Mouse (Mus musculus): ENCODE data around the gene Sgpp1. TPM values are rescaled to one million over a fixed set of nuclear protein-coding genes. Genes with fewer than 3 reads are reported as not detected.
"Not testable (repeated sequence)": the region's sequence is repeated elsewhere in the genome, so short reads cannot be mapped to it uniquely, and the experiment has no call there.

Sgpp1 gene
- polyA plus RNA-seq, 1 experiment from 2014 or later: 31.6 TPM

- H3K4me3 ChIP-seq (ENCODE audit: low read depth, low read length): no peak overlapping the region
- no peak overlapping the region for H3K4me2 ChIP-seq (ENCODE audit: low read depth, low read length)
- H3K27me3 ChIP-seq (replicated peaks; ENCODE audit: control insufficient read depth, insufficient read depth, low read length): no peaks in the 10 kb centered on the region
- ATAC-seq (ENCODE audit: low read depth) (no peak), DNase-seq (ENCODE audit: low spot score) (no peak)
- H3K4me1 ChIP-seq (ENCODE audit: control insufficient read depth, insufficient read depth, low read length): no peaks in the 10 kb centered on the region
- 0 out of 2 replicates have a peak, but pooled peaks cover 9% of the 10 kb centered on the region for H3K36me3 ChIP-seq (ENCODE audit: control insufficient read depth, insufficient read depth, low read length)
- no peak overlapping the region for H3K9ac ChIP-seq (ENCODE audit: low read depth, low read length)
- H3K27ac ChIP-seq (replicated peaks; ENCODE audit: low read depth, low read length): no peak overlapping the region
- WGBS: 87% methylated on average over 15 of the region's 15 CpGs
- no peaks in the 10 kb centered on the region for H3K9me3 ChIP-seq (ENCODE audit: control insufficient read depth, low read length)
Measured at GRCm38 (mm10) chr12:75727333-75728125, 8.0 kb downstream of the Sgpp1 start.

GRCm38 (mm10) chr12:75726349-75726861 lies 9.1 kb downstream of the Sgpp1 start:
- Histone ChIP-seq H3K4me1 (ENCODE audit: control insufficient read depth, insufficient read depth, low read length) (no peaks in the 10 kb centered on the region), H3K27me3 (replicated peaks; ENCODE audit: control insufficient read depth, insufficient read depth, low read length) (no peaks in the 10 kb centered on the region), H3K4me2 (ENCODE audit: low read depth, low read length) (no peak overlapping the region), H3K27ac (replicated peaks; ENCODE audit: low read depth, low read length) (no peak overlapping the region), H3K36me3 (ENCODE audit: control insufficient read depth, insufficient read depth, low read length) (0 out of 2 replicates have a peak, but pooled peaks cover 9% of the 10 kb centered on the region), H3K4me3 (ENCODE audit: low read depth, low read length) (no peak overlapping the region), H3K9ac (ENCODE audit: low read depth, low read length) (no peak overlapping the region), H3K9me3 (ENCODE audit: control insufficient read depth, low read length) (no peaks in the 10 kb centered on the region)
- WGBS: 68% methylated on average over 8 of the region's 8 CpGs
- DNase-seq (ENCODE audit: low spot score): peak; percentile 39
- 0 out of 2 replicates have a peak, but pooled peaks have one; percentile 53 for ATAC-seq (ENCODE audit: low read depth)

DNA sequence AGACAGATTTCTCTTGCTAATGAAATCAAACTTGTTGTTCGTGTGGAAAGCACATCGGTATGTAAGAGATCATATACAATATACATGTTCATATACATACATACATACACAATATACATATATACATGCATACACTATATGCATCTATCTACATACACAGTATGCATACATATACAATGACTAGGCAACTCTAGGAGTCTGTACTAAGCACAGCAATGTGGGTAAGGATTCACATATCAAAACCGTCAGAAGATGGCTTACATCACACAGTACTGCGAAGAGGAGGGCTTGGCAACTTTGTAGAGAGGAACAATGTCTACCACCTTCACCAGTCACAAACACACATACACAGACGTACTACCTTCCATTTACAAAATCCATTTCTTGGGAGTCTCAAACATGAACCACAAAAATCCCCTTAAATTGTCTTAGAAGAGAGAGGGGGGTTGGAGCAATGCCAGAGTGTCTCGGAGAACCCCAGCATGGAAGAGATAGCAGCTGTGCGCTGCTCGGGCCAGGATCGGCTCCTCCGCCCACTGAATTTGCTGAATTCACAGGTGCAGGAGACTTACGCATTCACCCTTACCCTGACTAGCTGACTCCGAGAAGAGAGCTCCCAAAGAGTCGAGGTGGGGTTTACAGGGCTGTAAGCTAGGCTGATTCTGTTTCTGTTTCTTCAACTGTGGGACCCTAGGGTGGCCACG lies 10.8 kb downstream of the Sgpp1 start:
- no peak for ATAC-seq (ENCODE audit: low read depth)
- Histone ChIP-seq H3K9ac (ENCODE audit: low read depth, low read length) (no peak overlapping the region), H3K9me3 (ENCODE audit: control insufficient read depth, low read length) (no peaks in the 10 kb centered on the region), H3K4me3 (ENCODE audit: low read depth, low read length) (no peak overlapping the region), H3K27me3 (replicated peaks; ENCODE audit: control insufficient read depth, insufficient read depth, low read length) (no peaks in the 10 kb centered on the region), H3K27ac (replicated peaks; ENCODE audit: low read depth, low read length) (no peak overlapping the region), H3K4me2 (ENCODE audit: low read depth, low read length) (no peak overlapping the region), H3K4me1 (ENCODE audit: control insufficient read depth, insufficient read depth, low read length) (no peaks in the 10 kb centered on the region), H3K36me3 (ENCODE audit: control insufficient read depth, insufficient read depth, low read length) (0 out of 2 replicates have a peak, but pooled peaks cover 9% of the 10 kb centered on the region)
- 89% methylated on average over 14 of the region's 14 CpGs for WGBS
- DNase-seq (ENCODE audit: low spot score): peak; percentile 19

DNA sequence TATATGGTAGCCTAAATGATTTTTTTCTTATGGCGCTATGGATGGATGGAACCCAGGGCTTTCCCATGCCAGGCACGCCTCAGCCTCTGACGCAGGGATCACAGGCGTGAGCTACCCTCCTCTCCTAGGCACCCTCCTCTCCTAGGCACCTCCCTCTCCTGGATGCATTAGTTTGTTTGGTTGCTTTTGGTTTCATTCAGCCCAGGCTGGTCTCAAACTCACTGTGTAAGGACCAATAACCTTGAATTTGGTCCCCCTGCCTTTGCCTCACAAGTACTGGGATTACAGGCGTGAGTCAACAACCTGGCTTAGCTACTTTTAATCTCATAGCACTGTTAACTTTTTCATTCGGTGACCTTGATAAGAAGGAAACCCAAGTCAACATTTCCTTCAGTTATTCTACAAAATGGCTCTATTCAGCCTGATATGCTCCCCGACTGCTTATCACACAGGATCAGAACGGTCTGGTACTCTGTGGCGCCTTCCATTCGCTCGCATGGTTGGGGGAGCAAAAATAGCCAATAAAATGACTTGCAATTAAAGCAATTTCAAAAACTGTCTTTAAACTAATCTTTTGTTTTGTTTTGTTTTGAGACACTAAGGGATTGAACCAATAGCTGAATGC lies 11.6 kb downstream of the Sgpp1 start:
- DNase-seq (ENCODE audit: low spot score) (no peak), ATAC-seq (ENCODE audit: low read depth) (no peak)
- Histone ChIP-seq H3K27me3 (replicated peaks; ENCODE audit: control insufficient read depth, insufficient read depth, low read length) (no peaks in the 10 kb centered on the region), H3K4me1 (ENCODE audit: control insufficient read depth, insufficient read depth, low read length) (no peaks in the 10 kb centered on the region), H3K9me3 (ENCODE audit: control insufficient read depth, low read length) (no peaks in the 10 kb centered on the region), H3K36me3 (ENCODE audit: control insufficient read depth, insufficient read depth, low read length) (0 out of 2 replicates have a peak, but pooled peaks cover 12% of the 10 kb centered on the region), H3K27ac (replicated peaks; ENCODE audit: low read depth, low read length) (no peak overlapping the region), H3K4me2 (ENCODE audit: low read depth, low read length) (no peak overlapping the region), H3K9ac (ENCODE audit: low read depth, low read length) (no peak overlapping the region), H3K4me3 (ENCODE audit: low read depth, low read length) (no peak overlapping the region)
- WGBS: 86% methylated on average over 11 of the region's 11 CpGs

GRCm38 (mm10) chr12:75721941-75722340 lies 13.6 kb downstream of the Sgpp1 start:
- Histone ChIP-seq H3K36me3 (ENCODE audit: control insufficient read depth, insufficient read depth, low read length) (0 out of 2 replicates have a peak, but pooled peaks cover 6% of the 10 kb centered on the region), H3K27ac (replicated peaks; ENCODE audit: low read depth, low read length) (no peak overlapping the region), H3K4me3 (ENCODE audit: low read depth, low read length) (no peak overlapping the region), H3K27me3 (replicated peaks; ENCODE audit: control insufficient read depth, insufficient read depth, low read length) (no peaks in the 10 kb centered on the region), H3K4me2 (ENCODE audit: low read depth, low read length) (no peak overlapping the region), H3K9me3 (ENCODE audit: control insufficient read depth, low read length) (no peaks in the 10 kb centered on the region), H3K4me1 (ENCODE audit: control insufficient read depth, insufficient read depth, low read length) (no peaks in the 10 kb centered on the region), H3K9ac (ENCODE audit: low read depth, low read length) (no peak overlapping the region)
- DNase-seq (ENCODE audit: low spot score) (no peak), ATAC-seq (ENCODE audit: low read depth) (no peak)
- 16% methylated on average over 4 of the region's 4 CpGs for WGBS

DNA sequence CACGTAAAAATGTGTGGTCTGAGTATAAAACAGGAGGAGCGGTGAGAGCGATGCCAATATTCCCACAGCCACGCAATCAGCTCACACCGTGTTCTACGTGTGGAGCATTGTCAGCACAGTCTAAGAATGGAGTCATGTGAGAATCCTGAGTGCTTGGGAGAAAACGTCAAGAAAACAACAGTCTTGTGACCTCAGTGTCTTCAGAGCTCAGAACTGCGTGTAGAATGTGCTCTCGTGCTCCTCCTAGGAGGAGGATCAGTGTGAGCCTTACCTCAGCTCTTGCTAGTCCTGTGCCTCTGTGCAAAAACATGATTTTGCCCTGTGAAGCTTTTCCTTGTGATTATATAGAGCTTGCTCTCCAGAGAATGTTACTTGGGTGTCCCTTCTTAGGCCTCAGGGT lies 14.5 kb downstream of the Sgpp1 start:
- Histone ChIP-seq H3K4me2 (ENCODE audit: low read depth, low read length) (no peak overlapping the region), H3K4me3 (ENCODE audit: low read depth, low read length) (no peak overlapping the region), H3K4me1 (ENCODE audit: control insufficient read depth, insufficient read depth, low read length) (no peaks in the 10 kb centered on the region), H3K27me3 (replicated peaks; ENCODE audit: control insufficient read depth, insufficient read depth, low read length) (no peaks in the 10 kb centered on the region), H3K36me3 (ENCODE audit: control insufficient read depth, insufficient read depth, low read length) (peaks cover 12% of the 10 kb centered on the region; the same call in 1 of the 2 replicates), H3K27ac (replicated peaks; ENCODE audit: low read depth, low read length) (no peak overlapping the region), H3K9ac (ENCODE audit: low read depth, low read length) (no peak overlapping the region), H3K9me3 (ENCODE audit: control insufficient read depth, low read length) (no peaks in the 10 kb centered on the region)
- no peak for DNase-seq (ENCODE audit: low spot score)
- 56% methylated on average over 9 of the region's 9 CpGs for WGBS
- no peak for ATAC-seq (ENCODE audit: low read depth)

DNA sequence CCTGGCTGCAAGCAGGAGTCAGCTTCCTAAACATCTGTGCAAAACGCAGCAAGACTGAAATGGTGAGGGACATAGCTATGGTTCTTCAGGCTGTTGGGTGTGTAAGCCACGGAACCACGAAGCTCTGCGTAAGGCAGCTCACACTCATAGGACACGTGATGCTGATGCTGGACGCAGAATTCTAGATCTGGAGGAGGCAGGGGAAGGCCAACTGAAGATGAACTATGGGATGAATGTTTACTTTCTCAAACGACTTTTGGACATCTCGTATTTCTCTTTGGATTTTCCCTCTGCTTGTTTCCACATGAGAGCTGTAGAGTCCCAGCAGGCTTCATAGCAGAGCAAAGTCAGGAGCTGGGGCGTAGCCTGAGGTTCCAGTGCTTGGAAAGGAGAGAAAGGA lies 21.9 kb downstream of the Sgpp1 start:
- no peak for ATAC-seq (ENCODE audit: low read depth)

DNA sequence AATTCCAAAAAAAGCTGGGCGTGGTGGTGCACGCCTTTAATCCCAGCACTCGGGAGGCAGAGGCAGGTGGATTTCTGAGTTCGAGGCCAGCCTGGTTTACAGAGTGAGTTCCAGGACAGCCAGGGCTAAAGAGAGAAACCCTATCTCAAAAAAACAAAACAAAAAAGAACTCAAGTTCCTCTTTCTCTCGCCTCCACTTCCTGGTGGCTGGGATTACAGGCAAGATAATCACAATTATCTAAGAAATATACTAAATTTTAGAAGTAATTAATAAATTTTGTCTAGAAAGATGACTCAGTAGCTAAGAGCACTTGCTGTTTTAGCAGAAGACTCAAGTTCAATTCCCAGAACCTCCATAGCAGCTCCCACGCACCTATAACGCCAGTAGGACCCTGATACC lies 22.6 kb downstream of the Sgpp1 start:
- H3K9me3 ChIP-seq (ENCODE audit: control insufficient read depth, low read length); H3K4me2 ChIP-seq (ENCODE audit: low read depth, low read length); H3K4me3 ChIP-seq (ENCODE audit: low read depth, low read length); ATAC-seq (ENCODE audit: low read depth); DNase-seq (ENCODE audit: low spot score); H3K4me1 ChIP-seq (ENCODE audit: control insufficient read depth, insufficient read depth, low read length); H3K36me3 ChIP-seq (ENCODE audit: control insufficient read depth, insufficient read depth, low read length); H3K27me3 ChIP-seq (replicated peaks; ENCODE audit: control insufficient read depth, insufficient read depth, low read length); H3K9ac ChIP-seq (ENCODE audit: low read depth, low read length); H3K27ac ChIP-seq (replicated peaks; ENCODE audit: low read depth, low read length): not testable (repeated sequence)
- WGBS: 92% methylated on average over 7 of the region's 7 CpGs

More for the DNA sequence above, 21.9 kb downstream of the Sgpp1 start:
- no peak for DNase-seq (ENCODE audit: low spot score)
- Histone ChIP-seq H3K4me1 (ENCODE audit: control insufficient read depth, insufficient read depth, low read length) (no peaks in the 10 kb centered on the region), H3K36me3 (ENCODE audit: control insufficient read depth, insufficient read depth, low read length) (peaks cover 10% of the 10 kb centered on the region; the same call in 1 of the 2 replicates), H3K4me3 (ENCODE audit: low read depth, low read length) (no peak overlapping the region), H3K27ac (replicated peaks; ENCODE audit: low read depth, low read length) (no peak overlapping the region), H3K27me3 (replicated peaks; ENCODE audit: control insufficient read depth, insufficient read depth, low read length) (no peaks in the 10 kb centered on the region), H3K4me2 (ENCODE audit: low read depth, low read length) (no peak overlapping the region), H3K9me3 (ENCODE audit: control insufficient read depth, low read length) (no peaks in the 10 kb centered on the region), H3K9ac (ENCODE audit: low read depth, low read length) (no peak overlapping the region)
- 74% methylated on average over 9 of the region's 9 CpGs for WGBS

Measured in embryonic facial prominence, embryonic 14.5 days (tissue).